Mouse (Mus musculus) myocyte (in vitro differentiated cells): ENCODE measurements around the gene Uba3.
A peak's percentile ranks its signal among the peaks of the same experiment; 100 is the strongest.

Experiments used
- CEBPB ChIP-seq: IDR thresholded peaks from 2 replicates; pipeline ENCODE4 v1.6.1; 2011; ENCODE audit warnings: mild to moderate bottlenecking, moderate library complexity; ENCODE audit not compliant: poor library complexity, insufficient read depth, severe bottlenecking
- MAX ChIP-seq: IDR thresholded peaks from one replicate; pipeline ENCODE4 v1.6.1; 2011; ENCODE audit warnings: low read depth, mild to moderate bottlenecking, control low read depth
- MYOD1 ChIP-seq, 3 experiments: IDR thresholded peaks; one replicate each; pipeline ENCODE4 v1.6.1; 2011; ENCODE audit warnings: control low read depth in 2 of 3, low read depth in 2 of 3, mild to moderate bottlenecking in 2 of 3, moderate library complexity in 1 of 3; ENCODE audit not compliant: insufficient read length in 2 of 3, control insufficient read depth in 1 of 3
- POLR2A ChIP-seq: IDR thresholded peaks from one replicate; pipeline ENCODE4 v1.6.1; 2011; ENCODE audit warnings: low read depth, mild to moderate bottlenecking, control low read depth, moderate library complexity; ENCODE audit not compliant: insufficient read length
- SRF ChIP-seq: IDR thresholded peaks from one replicate; pipeline ENCODE4 v1.6.1; 2011; ENCODE audit warnings: low read depth; ENCODE audit not compliant: control insufficient read depth, insufficient read length
- TCF12 ChIP-seq: IDR thresholded peaks from one replicate; pipeline ENCODE4 v1.6.1; 2011; ENCODE audit warnings: mild to moderate bottlenecking, control low read depth; ENCODE audit not compliant: poor library complexity, insufficient read depth, severe bottlenecking
- TCF3 ChIP-seq: IDR thresholded peaks from one replicate; pipeline ENCODE4 v1.6.1; 2011; ENCODE audit warnings: low read depth, control low read depth; ENCODE audit not compliant: insufficient read length
- USF1 ChIP-seq: IDR thresholded peaks from one replicate; pipeline ENCODE4 v1.6.1; 2011; ENCODE audit warnings: low read depth, mild to moderate bottlenecking, control low read depth, moderate library complexity

GRCm38 (mm10) chr6:97205439-97205885 lies at the start of gene Uba3:
- TF ChIP-seq TCF3 (no peak), TCF12 (no peak), POLR2A (peak; percentile 84), MAX (no peak), CEBPB (no peak), SRF (no peak), MYOD1 (IDR thresholded peaks at IDR 0.05; ENCODE audit: control insufficient read depth in 1 of 3, insufficient read length in 2 of 3, low read depth in 2 of 3) (no peak), USF1 (no peak)
